Mouse (Mus musculus) neural tube, embryonic 15.5 days (tissue): Measurements from ENCODE around the gene Olfr424. TPM values are rescaled to one million over a fixed set of nuclear protein-coding genes. Genes with fewer than 3 reads are reported as not detected.

Experiments
- ATAC-seq: fragments of 200-750 bp; cut with Nextera tagmentation; 2 replicates; pipeline ENCODE4 v1.8.0; 2017; ENCODE audit warnings: mild to moderate bottlenecking, moderate TSS enrichment, moderate library complexity; ENCODE audit not compliant: low FRiP score
- H3K27ac ChIP-seq: fragments of 300-500 bp; sonication (generic); replicated peaks from 2 replicates; pipeline ENCODE4 v1.5.1; 2015; ENCODE audit warnings: mild to moderate bottlenecking, inconsistent platforms
- H3K27me3 ChIP-seq: fragments of 300-500 bp; sonication (generic); replicated peaks from 2 replicates; pipeline ENCODE4 v1.6.1; 2015; ENCODE audit warnings: inconsistent platforms
- H3K36me3 ChIP-seq: fragments of 300-500 bp; sonication (generic); 2 replicates; pipeline ENCODE4 v1.6.1; 2015; ENCODE audit warnings: inconsistent platforms
- H3K4me1 ChIP-seq: fragments of 300-500 bp; sonication (generic); 2 replicates; pipeline ENCODE4 v1.6.1; 2015; ENCODE audit warnings: inconsistent platforms
- H3K4me2 ChIP-seq: fragments of 300-500 bp; sonication (generic); 2 replicates; pipeline ENCODE4 v1.6.1; 2015; ENCODE audit warnings: inconsistent platforms, mild to moderate bottlenecking, moderate library complexity
- H3K4me3 ChIP-seq: fragments of 300-500 bp; sonication (generic); replicated peaks from 2 replicates; pipeline ENCODE4 v1.5.1; 2015; ENCODE audit warnings: mild to moderate bottlenecking, inconsistent platforms
- H3K9ac ChIP-seq: fragments of 300-500 bp; sonication (generic); replicated peaks from 2 replicates; pipeline ENCODE4 v1.6.1; 2015; ENCODE audit warnings: mild to moderate bottlenecking, inconsistent platforms
- H3K9me3 ChIP-seq: fragments of 300-500 bp; sonication (generic); replicated peaks from 2 replicates; pipeline ENCODE4 v1.6.1; 2016; ENCODE audit warnings: inconsistent platforms
- WGBS: fragments of 180-500 bp; shearing (Covaris S2); methylation state at CpG from one replicate; pipeline ENCODE4 v1.1.7; 2015; ENCODE audit warnings: mixed read lengths; 5-methylcytosine and 5-hydroxymethylcytosine counted together
- polyA plus RNA-seq: library from polyadenylated mRNA; unstranded; fragments of >200 nt; fragmentation: Nextera tagmentation; extraction: Ambion mirVana; gene quantifications from 2 replicates; pipeline ENCODE4 v1.2.1, GENCODE M21; 2015

The Olfr424 gene
- polyA plus RNA-seq, 1 experiment from 2014 or later, result not detected

DNA sequence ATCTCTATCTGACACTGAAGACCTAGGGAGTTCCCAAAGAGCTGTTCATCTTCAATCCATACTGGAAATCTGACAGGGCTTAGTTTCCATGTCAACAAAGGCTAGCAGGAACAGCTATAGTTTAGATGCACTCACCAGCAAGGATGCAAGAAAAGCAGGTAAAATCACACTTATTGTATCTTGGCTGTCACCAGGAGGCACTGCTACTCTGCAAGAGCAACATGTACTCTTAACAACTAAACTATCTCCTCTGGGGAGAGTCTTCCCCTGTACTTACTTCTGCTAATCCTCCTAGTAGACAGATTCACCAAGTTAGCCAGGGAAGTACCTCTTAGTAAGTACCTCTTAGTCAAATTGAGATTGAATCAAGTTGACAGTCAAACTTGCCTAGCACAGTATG, 37.7 kb downstream of the Olfr424 start:
- Histone ChIP-seq H3K9ac (no peak overlapping the region), H3K9me3 (no peaks in the 10 kb centered on the region), H3K27me3 (no peaks in the 10 kb centered on the region), H3K36me3 (no peaks in the 10 kb centered on the region), H3K4me2 (no peak overlapping the region), H3K4me1 (no peaks in the 10 kb centered on the region), H3K4me3 (no peak overlapping the region), H3K27ac (no peak overlapping the region)
- no peak for ATAC-seq

DNA sequence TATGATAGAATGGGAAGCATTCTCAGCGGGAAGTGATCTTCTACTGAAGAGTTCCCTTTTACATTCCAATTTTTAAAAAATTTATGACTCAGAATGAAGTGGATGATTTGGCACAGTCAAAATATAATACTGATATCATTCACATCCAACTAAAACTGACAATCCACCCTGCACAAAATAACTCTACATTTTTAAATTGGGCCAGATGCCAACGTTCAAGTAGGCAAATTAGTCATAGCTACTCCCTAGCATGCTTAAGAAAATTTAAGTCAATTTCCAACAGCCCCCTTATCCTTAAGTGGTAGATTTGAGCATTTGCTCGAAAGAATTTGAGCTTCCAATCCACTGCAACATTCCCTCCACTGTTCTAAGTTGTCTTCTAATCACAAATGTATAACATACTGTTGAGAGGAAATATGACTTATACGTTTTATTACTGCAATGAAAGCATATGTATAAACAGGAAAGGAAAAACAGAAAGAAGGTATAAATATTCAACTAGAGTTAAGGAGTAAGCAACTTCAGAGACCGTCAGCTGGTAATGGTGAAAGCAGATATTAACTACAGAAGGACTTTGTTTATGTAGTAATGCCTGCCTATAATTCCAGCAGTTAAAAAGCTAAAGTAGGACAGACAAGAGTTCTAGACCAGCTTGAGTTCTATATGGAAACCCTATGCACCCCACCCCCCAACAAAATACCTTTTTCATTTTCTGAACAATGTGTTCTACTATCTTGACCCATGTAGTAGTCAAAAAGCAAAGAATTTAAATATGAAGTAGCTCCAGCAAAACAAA, 39.6 kb downstream of the Olfr424 start:
- 86% methylated on average over 5 of the region's 5 CpGs for WGBS
- no peak for ATAC-seq

DNA sequence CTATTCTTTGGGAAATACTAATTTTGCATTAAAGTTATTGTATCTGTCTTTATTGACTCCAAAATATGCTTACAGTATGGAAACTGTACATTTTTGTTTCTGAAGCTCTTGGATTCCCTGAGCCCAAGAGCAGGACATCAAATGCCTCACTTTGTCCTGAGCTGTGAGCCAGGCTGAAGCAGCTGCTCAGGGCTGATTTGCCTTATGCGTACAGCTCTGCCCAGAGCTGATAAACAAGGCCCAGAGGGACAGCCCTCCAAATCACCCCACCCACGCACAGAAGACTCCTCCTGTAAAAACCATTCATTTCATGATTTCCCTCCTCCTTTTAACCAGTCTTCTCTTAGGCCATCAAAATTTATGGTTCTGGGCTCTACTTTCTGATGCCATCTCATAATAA, 40.2 kb downstream of the Olfr424 start:
- no peaks in the 10 kb centered on the region for H3K4me1 ChIP-seq
- no peaks in the 10 kb centered on the region for H3K36me3 ChIP-seq
- H3K4me2 ChIP-seq, result no peak overlapping the region
- H3K27ac ChIP-seq, result no peak overlapping the region
- H3K27me3 ChIP-seq, result no peaks in the 10 kb centered on the region
- no peaks in the 10 kb centered on the region for H3K9me3 ChIP-seq
- H3K4me3 ChIP-seq, result no peak overlapping the region
- no peak overlapping the region for H3K9ac ChIP-seq
- ATAC-seq, result no peak
- 60% methylated on average over 2 of the region's 2 CpGs for WGBS

More for the DNA sequence above, 39.6 kb downstream of the Olfr424 start:
- H3K4me3 ChIP-seq, result no peak overlapping the region
- H3K4me1 ChIP-seq, result no peaks in the 10 kb centered on the region
- no peak overlapping the region for H3K9ac ChIP-seq
- no peaks in the 10 kb centered on the region for H3K9me3 ChIP-seq
- H3K27ac ChIP-seq, result no peak overlapping the region
- no peaks in the 10 kb centered on the region for H3K36me3 ChIP-seq
- no peaks in the 10 kb centered on the region for H3K27me3 ChIP-seq
- H3K4me2 ChIP-seq, result no peak overlapping the region

DNA sequence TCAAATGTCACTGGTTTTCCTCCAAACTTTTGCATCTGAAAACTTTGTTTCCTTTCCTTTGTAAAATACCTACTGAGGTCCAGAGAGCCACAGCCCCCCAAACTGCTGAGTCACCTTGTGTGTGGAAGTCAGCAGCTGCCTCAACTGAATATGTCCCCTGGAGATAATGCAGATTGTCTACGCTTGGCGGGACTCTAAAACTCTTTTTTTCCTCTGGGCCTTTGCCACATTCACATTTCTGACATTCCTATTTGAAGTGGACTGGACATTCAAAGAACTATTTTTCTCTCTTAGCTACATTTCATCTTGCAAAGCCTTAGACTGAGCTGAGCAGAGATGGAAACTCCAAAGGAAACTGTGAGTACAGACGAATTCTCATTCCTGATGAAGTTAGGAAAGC, 41.3 kb downstream of the Olfr424 start, which contains the start of gene Spta1:
Gene Spta1, plus strand, starts transcription at position 172 of the 400 bp plus-strand sequence.
- Histone ChIP-seq H3K4me3 (no peak within 1 kb of the TSS), H3K27me3 (no peaks in the 10 kb centered on the region), H3K9ac (no peak within 1 kb of the TSS), H3K4me1 (no peaks in the 10 kb centered on the region), H3K36me3 (no peaks in the 10 kb centered on the region), H3K4me2 (no peak within 1 kb of the TSS), H3K27ac (no peak within 1 kb of the TSS), H3K9me3 (no peaks in the 10 kb centered on the region)
- WGBS, result 35% methylated on average over 3 of the region's 3 CpGs
- ATAC-seq, result no peak

Other genes with a start within 250 kb of the Olfr424 start
- 0.51 and 4.7 TPM in 2 replicates for gene Ifi211, start 218.5 kb upstream of the Olfr424 start, polyA plus RNA-seq
- 1.1 and 11.7 TPM in 2 replicates for gene Mndal, start 189.0 kb upstream of the Olfr424 start, polyA plus RNA-seq
- gene Ifi203, start 188.8 kb upstream of the Olfr424 start, polyA plus RNA-seq, result 0.69 and 2.9 TPM in 2 replicates
- 0.41 TPM in 1 of 2 replicates, not detected in the other for gene Ifi202b, start 148.8 kb upstream of the Olfr424 start, polyA plus RNA-seq
- 0.43 TPM in 1 of 2 replicates, not detected in the other for gene Ifi205, start 99.7 kb upstream of the Olfr424 start, polyA plus RNA-seq
- not detected in 2 replicates for gene Olfr433, start 90.8 kb upstream of the Olfr424 start, polyA plus RNA-seq
- gene Olfr432, start 82.3 kb upstream of the Olfr424 start, polyA plus RNA-seq, result not detected in 2 replicates
- gene Olfr430, start 64.9 kb upstream of the Olfr424 start, polyA plus RNA-seq, result not detected in 2 replicates
- gene Olfr429, start 47.2 kb upstream of the Olfr424 start, polyA plus RNA-seq, result not detected in 2 replicates
- not detected in 2 replicates for gene Olfr427, start 34.6 kb upstream of the Olfr424 start, polyA plus RNA-seq
- not detected in 2 replicates for gene Olfr231, start 10.4 kb upstream of the Olfr424 start, polyA plus RNA-seq
- not detected in 2 replicates for gene Olfr420, start 24.1 kb downstream of the Olfr424 start, polyA plus RNA-seq
- gene Spta1, start 41.3 kb downstream of the Olfr424 start, polyA plus RNA-seq, result 0.06 and 0.20 TPM in 2 replicates
- gene Olfr419, start 120.5 kb downstream of the Olfr424 start, polyA plus RNA-seq, result not detected in 2 replicates
- gene Mptx1, start 199.0 kb downstream of the Olfr424 start, polyA plus RNA-seq, result 0.23 TPM in 1 of 2 replicates, not detected in the other
- gene Olfr417, start 233.6 kb downstream of the Olfr424 start, polyA plus RNA-seq, result not detected in 2 replicates